ENCODE assay signal across 22 mouse cellular contexts in genomic region chr13:37459022-37459421, GRCm38 (mm10).
DNase-seq lines count a peak whose midpoint lies in the region; ATAC-seq and TF ChIP-seq lines count a peak whose summit lies in the region.
"Had no signal": no experiment of that assay in that cellular context is flagged by ENCODE, and none has a peak within 500 bp of the region (broad histone marks: within the 10 kb centered on the region; RNA-seq: fewer than 3 reads in every experiment).

No protein-coding gene starts in this region.

- 72% methylated on average over 10 of the region's 10 CpGs for WGBS in lung, postnatal 0 days

- no peaks in the 10 kb centered on the region for H3K27me3 ChIP-seq in lung, postnatal 0 days (replicated peaks; ENCODE audit: insufficient read depth, low read length)
- H3K27me3 ChIP-seq: liver, embryonic 15.5 days; neural tube, embryonic 12.5 days had no signal

- peak overlapping the region; percentile 72 for H3K27ac ChIP-seq in gastrocnemius, adult 2 months
- H3K27ac ChIP-seq in layer of hippocampus, adult 2 months = 0 out of 2 replicates have a peak overlapping the region, but pooled peaks have one; percentile 29
- peak overlapping the region; percentile 80 for H3K27ac ChIP-seq in lung, postnatal 0 days (ENCODE audit: low read length)
- H3K27ac ChIP-seq: hindbrain, embryonic 13.5 days; liver, embryonic 15.5 days; neural tube, embryonic 12.5 days had no signal

- TF ChIP-seq CTCF in gastrocnemius, adult 2 months (IDR thresholded peaks at IDR 0.05) = no peak
- no peak for TF ChIP-seq CTCF in layer of hippocampus, adult 2 months (conservative IDR thresholded peaks at IDR 0.05)
- TF ChIP-seq CTCF in lung, postnatal 0 days (IDR thresholded peaks at IDR 0.05) = no peak

- intact Hi-C loops in gastrocnemius, adult 2 months (cut with DNase I) = loop anchor here (10.0 kb wide), 1 partner anchor 766 kb away; no protein-coding TSS in a partner anchor

- no peak overlapping the region for H3K4me2 ChIP-seq in lung, postnatal 0 days (replicated peaks; ENCODE audit: low read depth, low read length)
- H3K4me2 ChIP-seq: hindbrain, embryonic 13.5 days; liver, embryonic 15.5 days; midbrain, embryonic 11.5 days; neural tube, embryonic 12.5 days had no signal

- no peak for ATAC-seq in lung, postnatal 0 days
- ATAC-seq: forebrain, embryonic 14.5 days; intestine, embryonic 16.5 days; midbrain, embryonic 16.5 days had no signal

- TF ChIP-seq EP300 in lung, postnatal 0 days (IDR thresholded peaks at IDR 0.05) = no peak

- DNase-seq in gastrocnemius, adult 2 months = peak; percentile 45
- DNase-seq in gastrocnemius, postnatal 10 days = no peak
- DNase-seq in layer of hippocampus, adult 2 months (ENCODE audit: low spot score in 2 of 2) = no peak
- DNase-seq in layer of hippocampus, adult 18-20 months (ENCODE audit: low spot score in 2 of 2) = no peak
- DNase-seq in lung, postnatal 0 days (ENCODE audit: low spot score) = no peak
- no peak for DNase-seq in lung, postnatal 36 days
- no peak for DNase-seq in T-cell, adult 2 months (ENCODE audit: low spot score)
- DNase-seq: cerebellum, adult 8-10 months; cerebellum, postnatal 25 days; kidney, postnatal 36 days; layer of hippocampus, postnatal 36 days; left cerebral cortex, postnatal 4 days; right cerebral cortex, adult 18-20 months; thymus, adult 18-20 months; thymus, postnatal 36 days had no signal

- no peaks in the 10 kb centered on the region for H3K9me3 ChIP-seq in lung, postnatal 0 days (ENCODE audit: low read length)
- H3K9me3 ChIP-seq: hindbrain, embryonic 13.5 days; liver, embryonic 15.5 days; neural tube, embryonic 12.5 days had no signal

- no peak overlapping the region for H3K9ac ChIP-seq in lung, postnatal 0 days (replicated peaks; ENCODE audit: low read depth)
- H3K9ac ChIP-seq: hindbrain, embryonic 13.5 days; liver, embryonic 15.5 days; neural tube, embryonic 12.5 days had no signal

- peaks cover 38% of the 10 kb centered on the region for H3K4me1 ChIP-seq in lung, postnatal 0 days (ENCODE audit: insufficient read depth, low read depth, low read length)
- H3K4me1 ChIP-seq: neural tube, embryonic 12.5 days had no signal

- H3K36me3 ChIP-seq in lung, postnatal 0 days (ENCODE audit: insufficient read depth, low read length) = no peaks in the 10 kb centered on the region
- H3K36me3 ChIP-seq: hindbrain, embryonic 13.5 days; liver, embryonic 15.5 days; neural tube, embryonic 12.5 days had no signal

- no peak overlapping the region for H3K4me3 ChIP-seq in gastrocnemius, adult 2 months
- H3K4me3 ChIP-seq in layer of hippocampus, adult 2 months = no peak overlapping the region
- no peak overlapping the region for H3K4me3 ChIP-seq in lung, postnatal 0 days (ENCODE audit: low read depth, low read length)
- H3K4me3 ChIP-seq: hindbrain, embryonic 13.5 days; liver, embryonic 15.5 days; neural tube, embryonic 12.5 days had no signal

Comparison
In these comparisons a context has a peak if more than half of its experiments do, and no peak if none do; other contexts are left out.
1. H3K27ac ChIP-seq: peak in every context shown above with its lines; median percentile 80 in lung, postnatal 0 days; 72 in gastrocnemius, adult 2 months; 29 in layer of hippocampus, adult 2 months.